Mouse (Mus musculus): ENCODE measurements around the gene Acd. TPM values are rescaled to one million over a fixed set of nuclear protein-coding genes. Genes with fewer than 3 reads are reported as not detected.

Acd gene
- polyA plus RNA-seq, 1 experiment: 56.3 TPM

GRCm38 (mm10) chr8:105690978-105691377 lies 9.9 kb downstream of the Acd start:
- peaks cover 11% of the 10 kb centered on the region for H3K4me1 ChIP-seq (ENCODE audit: control insufficient read depth, insufficient read depth, low read length)
- WGBS: 82% methylated on average over 14 of the region's 14 CpGs

DNA sequence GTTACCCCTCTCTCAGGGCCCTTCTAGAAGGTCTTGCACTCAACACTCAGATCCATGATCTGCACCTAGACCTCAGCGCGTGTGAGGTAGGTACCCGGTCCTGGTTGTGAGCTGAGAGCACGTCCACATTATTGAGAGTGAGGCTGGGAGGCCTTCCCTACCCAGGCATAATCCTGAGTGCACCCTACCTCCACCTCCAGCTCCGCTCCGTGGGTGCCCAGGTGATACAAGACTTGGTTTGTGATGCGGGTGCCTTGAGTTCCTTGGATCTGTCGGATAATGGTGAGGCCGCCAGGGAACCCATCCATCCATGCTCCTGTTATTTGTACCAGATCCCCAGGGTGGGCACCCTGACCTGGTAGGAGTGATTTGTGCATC lies 10.9 kb downstream of the Acd start:
- Histone ChIP-seq H3K27me3 (ENCODE audit: control insufficient read depth, insufficient read depth, low read length) (no peaks in the 10 kb centered on the region), H3K27ac (ENCODE audit: insufficient read depth, low read length) (no peak overlapping the region), H3K4me1 (ENCODE audit: control insufficient read depth, insufficient read depth, low read length) (peaks cover 8% of the 10 kb centered on the region; the same call in 1 of the 2 replicates), H3K4me3 (replicated peaks; ENCODE audit: insufficient read depth, low read depth, low read length) (no peak overlapping the region)
- TF ChIP-seq CTCF (IDR thresholded peaks at IDR 0.05; ENCODE audit: borderline replicate concordance, insufficient read depth, low read depth, low read length) (no peak), POLR2A (IDR thresholded peaks at IDR 0.05; ENCODE audit: borderline replicate concordance, insufficient read depth, low read length) (no peak)
- DNase-seq: no peak
- 93% methylated on average over 9 of the region's 9 CpGs for WGBS

More at GRCm38 (mm10) chr8:105690978-105691377, 9.9 kb downstream of the Acd start:
- Histone ChIP-seq H3K27ac (ENCODE audit: insufficient read depth, low read length) (no peak overlapping the region), H3K4me3 (replicated peaks; ENCODE audit: insufficient read depth, low read depth, low read length) (no peak overlapping the region), H3K27me3 (ENCODE audit: control insufficient read depth, insufficient read depth, low read length) (no peaks in the 10 kb centered on the region)
- TF ChIP-seq CTCF (IDR thresholded peaks at IDR 0.05; ENCODE audit: borderline replicate concordance, insufficient read depth, low read depth, low read length): no peak
- TF ChIP-seq POLR2A (IDR thresholded peaks at IDR 0.05; ENCODE audit: borderline replicate concordance, insufficient read depth, low read length): no peak
- DNase-seq: no peak

- DNase-seq: no peak
- 72% methylated on average over 35 of the region's 35 CpGs for WGBS
- no peak for TF ChIP-seq CTCF (IDR thresholded peaks at IDR 0.05; ENCODE audit: borderline replicate concordance, insufficient read depth, low read depth, low read length)
- no peak for TF ChIP-seq POLR2A (IDR thresholded peaks at IDR 0.05; ENCODE audit: borderline replicate concordance, insufficient read depth, low read length)
Measured at GRCm38 (mm10) chr8:105689256-105689982, 11.5 kb downstream of the Acd start.

DNA sequence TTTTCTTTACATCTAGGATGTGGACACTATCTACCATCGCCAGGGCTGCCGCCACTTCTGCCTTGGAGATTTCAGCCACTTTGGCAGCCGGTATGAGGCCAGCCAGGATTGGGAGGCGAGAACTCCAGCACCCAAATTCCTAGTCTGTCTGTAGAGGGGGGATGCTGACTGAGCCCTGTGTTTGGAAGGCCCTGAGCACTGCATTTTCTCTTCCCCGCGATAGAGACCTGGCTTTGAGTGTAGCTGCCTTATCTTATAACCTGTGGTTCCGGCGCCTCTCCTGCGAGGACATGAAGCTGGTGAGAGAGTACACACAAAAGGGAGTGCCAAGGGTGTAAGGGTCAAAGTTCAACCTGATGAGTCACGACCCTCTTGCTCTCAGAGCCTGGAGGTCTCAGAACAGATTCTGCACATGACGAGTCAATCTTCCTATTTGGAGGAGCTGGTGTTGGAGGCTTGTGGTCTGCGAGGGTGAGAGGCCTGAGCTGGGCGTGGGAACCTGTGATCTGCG lies 12.6 kb downstream of the Acd start:
- no peak overlapping the region for H3K4me3 ChIP-seq (replicated peaks; ENCODE audit: insufficient read depth, low read depth, low read length)
- TF ChIP-seq CTCF (IDR thresholded peaks at IDR 0.05; ENCODE audit: borderline replicate concordance, insufficient read depth, low read depth, low read length) (no peak), POLR2A (IDR thresholded peaks at IDR 0.05; ENCODE audit: borderline replicate concordance, insufficient read depth, low read length) (no peak)
- 72% methylated on average over 14 of the region's 14 CpGs for WGBS
- no peak for DNase-seq
- peaks cover 7% of the 10 kb centered on the region; the same call in 1 of the 2 replicates for H3K4me1 ChIP-seq (ENCODE audit: control insufficient read depth, insufficient read depth, low read length)
- H3K27ac ChIP-seq (ENCODE audit: insufficient read depth, low read length): no peak overlapping the region
- H3K27me3 ChIP-seq (ENCODE audit: control insufficient read depth, insufficient read depth, low read length): no peaks in the 10 kb centered on the region

More at GRCm38 (mm10) chr8:105689256-105689982, 11.5 kb downstream of the Acd start:
- Histone ChIP-seq H3K4me1 (ENCODE audit: control insufficient read depth, insufficient read depth, low read length) (peaks cover 7% of the 10 kb centered on the region; the same call in 1 of the 2 replicates), H3K27me3 (ENCODE audit: control insufficient read depth, insufficient read depth, low read length) (no peaks in the 10 kb centered on the region), H3K4me3 (replicated peaks; ENCODE audit: insufficient read depth, low read depth, low read length) (no peak overlapping the region), H3K27ac (ENCODE audit: insufficient read depth, low read length) (no peak overlapping the region)

DNA sequence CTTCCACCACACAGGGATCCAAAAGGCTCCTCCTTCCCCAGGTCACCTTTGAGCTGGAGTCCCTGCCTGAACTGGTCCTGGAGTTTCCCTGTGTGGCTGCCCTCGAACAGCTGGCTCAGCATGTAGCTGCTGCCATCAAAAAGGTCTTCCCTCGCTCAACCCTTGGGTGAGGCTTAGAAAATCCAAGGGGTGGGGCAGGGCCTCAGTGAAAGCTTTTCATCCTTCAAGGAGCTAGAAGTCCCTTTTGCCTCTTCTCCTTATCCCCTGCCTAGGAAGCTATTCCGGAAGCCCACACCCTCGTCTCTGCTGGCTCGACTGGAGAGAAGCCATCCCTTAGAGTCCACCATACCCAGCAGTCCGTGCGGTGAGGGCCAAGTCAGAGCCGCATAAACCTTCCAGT lies 13.4 kb downstream of the Acd start:
- Histone ChIP-seq H3K27me3 (ENCODE audit: control insufficient read depth, insufficient read depth, low read length) (no peaks in the 10 kb centered on the region), H3K27ac (ENCODE audit: insufficient read depth, low read length) (no peak overlapping the region), H3K4me1 (ENCODE audit: control insufficient read depth, insufficient read depth, low read length) (peaks cover 7% of the 10 kb centered on the region; the same call in 1 of the 2 replicates), H3K4me3 (replicated peaks; ENCODE audit: insufficient read depth, low read depth, low read length) (no peak overlapping the region)
- no peak for DNase-seq
- 57% methylated on average over 8 of the region's 8 CpGs for WGBS
- no peak for TF ChIP-seq POLR2A (IDR thresholded peaks at IDR 0.05; ENCODE audit: borderline replicate concordance, insufficient read depth, low read length)
- TF ChIP-seq CTCF (IDR thresholded peaks at IDR 0.05; ENCODE audit: borderline replicate concordance, insufficient read depth, low read depth, low read length): no peak

DNA sequence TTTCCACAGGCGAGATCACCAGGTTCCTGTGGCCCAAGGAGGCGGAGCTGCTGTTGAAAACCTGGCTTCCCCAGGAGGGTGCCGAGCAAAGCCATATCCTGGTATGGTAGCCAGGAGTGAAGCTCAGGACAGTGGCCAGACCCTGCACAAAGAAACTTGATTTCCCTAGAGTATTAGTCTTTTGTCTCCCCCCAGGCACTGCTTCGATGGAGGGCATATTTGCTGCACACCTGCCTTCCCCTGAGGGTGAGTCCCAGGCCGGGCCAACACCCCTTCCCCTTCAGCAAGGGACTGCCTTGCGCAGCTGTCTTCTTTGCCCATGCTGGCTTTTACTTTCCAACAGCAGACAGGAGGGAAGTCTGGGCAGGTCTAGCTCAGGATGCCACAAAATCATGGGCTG lies 14.4 kb downstream of the Acd start:
- H3K27ac ChIP-seq (ENCODE audit: insufficient read depth, low read length): no peak overlapping the region
- WGBS: 45% methylated on average over 6 of the region's 6 CpGs
- no peak for TF ChIP-seq POLR2A (IDR thresholded peaks at IDR 0.05; ENCODE audit: borderline replicate concordance, insufficient read depth, low read length)
- no peak for TF ChIP-seq CTCF (IDR thresholded peaks at IDR 0.05; ENCODE audit: borderline replicate concordance, insufficient read depth, low read depth, low read length)
- no peaks in the 10 kb centered on the region for H3K27me3 ChIP-seq (ENCODE audit: control insufficient read depth, insufficient read depth, low read length)
- no peak overlapping the region for H3K4me3 ChIP-seq (replicated peaks; ENCODE audit: insufficient read depth, low read depth, low read length)
- peaks cover 7% of the 10 kb centered on the region; the same call in 1 of the 2 replicates for H3K4me1 ChIP-seq (ENCODE audit: control insufficient read depth, insufficient read depth, low read length)
- DNase-seq: no peak

DNA sequence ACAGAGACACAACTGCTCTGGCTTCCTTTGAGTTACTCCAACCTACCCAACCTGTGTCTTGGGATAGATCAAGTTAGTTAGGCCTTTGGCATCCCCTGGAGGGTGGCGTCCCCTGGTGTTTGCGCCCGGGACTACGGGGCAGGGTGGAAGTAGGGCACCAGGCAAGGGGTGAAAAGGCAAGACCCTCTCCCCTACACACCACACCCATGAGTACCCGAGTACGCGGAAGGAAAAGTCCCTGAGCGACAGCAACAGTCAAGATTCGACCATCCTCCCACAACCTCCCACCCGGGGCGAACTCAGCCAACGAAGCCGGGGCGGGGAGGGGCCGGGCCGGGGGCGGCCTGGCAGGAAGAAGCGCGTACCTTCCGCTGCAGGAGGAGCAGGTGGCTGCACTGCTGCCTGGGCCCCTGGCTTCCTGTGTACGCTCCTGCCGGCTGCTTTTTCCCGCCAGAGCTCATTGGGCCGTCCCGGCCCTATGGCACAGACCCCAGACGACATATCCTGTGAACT lies 15.1 kb downstream of the Acd start, which contains the start of gene Carmil2:
Gene Carmil2, plus strand, starts transcription at position 479 of the 513 bp plus-strand sequence.
- no peak within 1 kb of the TSS for H3K27ac ChIP-seq (ENCODE audit: insufficient read depth, low read length)
- H3K4me1 ChIP-seq (ENCODE audit: control insufficient read depth, insufficient read depth, low read length): peaks cover 7% of the 10 kb centered on the region; the same call in 1 of the 2 replicates
- peak in 1 of 2 experiments; percentile 60 for DNase-seq
- no peak for TF ChIP-seq POLR2A (IDR thresholded peaks at IDR 0.05; ENCODE audit: borderline replicate concordance, insufficient read depth, low read length)
- peak; percentile 73 for TF ChIP-seq CTCF (IDR thresholded peaks at IDR 0.05; ENCODE audit: borderline replicate concordance, insufficient read depth, low read depth, low read length)
- WGBS: 5% methylated on average over 26 of the region's 26 CpGs
- peak within 1 kb of the TSS; percentile 8 for H3K4me3 ChIP-seq (replicated peaks; ENCODE audit: insufficient read depth, low read depth, low read length)
- no peaks in the 10 kb centered on the region for H3K27me3 ChIP-seq (ENCODE audit: control insufficient read depth, insufficient read depth, low read length)

All from cerebellum, adult 2 months (tissue).